9 mouse cellular contexts compared by ENCODE assay signal in genomic region chr3:144412538-144413272, GRCm38 (mm10).
DNase-seq lines count a peak whose midpoint lies in the region; ATAC-seq lines count a peak whose summit lies in the region.
"Had no signal": no experiment of that assay in that cellular context is flagged by ENCODE, and none has a peak within 500 bp of the region (broad histone marks: within the 10 kb centered on the region; RNA-seq: fewer than 3 reads in every experiment).

No protein-coding gene starts in this region.

- no peak for DNase-seq in lung, postnatal 25 days (ENCODE audit: low spot score)
- peak; percentile 92 for DNase-seq in midbrain, embryonic 11.5 days (ENCODE audit: low spot score, missing footprints)
- DNase-seq in thymus, postnatal 4 days: peak; percentile 62
- no peak for DNase-seq in cerebellum, adult 11 months
- no peak for DNase-seq in cerebellum, adult 18-20 months
- no peak for DNase-seq in cerebellum, postnatal 10 days
- DNase-seq: adrenal gland, adult 2 months had no signal

- ATAC-seq in lung, embryonic 15.5 days (ENCODE audit: borderline replicate concordance, extremely low read depth, low FRiP score, low TSS enrichment): 0 out of 2 replicates have a peak, but pooled peaks have one; percentile 29
- peak; percentile 57 for ATAC-seq in forebrain, embryonic 16.5 days
- ATAC-seq in midbrain, embryonic 11.5 days (ENCODE audit: low FRiP score): peak; percentile 86

- H3K9me3 ChIP-seq in lung, embryonic 15.5 days: no peaks in the 10 kb centered on the region
- no peaks in the 10 kb centered on the region for H3K9me3 ChIP-seq in forebrain, embryonic 16.5 days (ENCODE audit: control insufficient read depth, low read length)
- H3K9me3 ChIP-seq in midbrain, embryonic 11.5 days (ENCODE audit: control insufficient read depth, low read length): no peaks in the 10 kb centered on the region

- H3K4me1 ChIP-seq in lung, embryonic 15.5 days: peaks cover 18% of the 10 kb centered on the region
- peaks cover 22% of the 10 kb centered on the region for H3K4me1 ChIP-seq in forebrain, embryonic 16.5 days (replicated peaks; ENCODE audit: control insufficient read depth, insufficient read depth, low read length)
- peaks cover 23% of the 10 kb centered on the region for H3K4me1 ChIP-seq in midbrain, embryonic 11.5 days (ENCODE audit: control insufficient read depth, insufficient read depth, low read length)

- no peak overlapping the region for H3K4me3 ChIP-seq in lung, embryonic 15.5 days
- no peak overlapping the region for H3K4me3 ChIP-seq in forebrain, embryonic 16.5 days (replicated peaks; ENCODE audit: low read length)
- H3K4me3 ChIP-seq in midbrain, embryonic 11.5 days (ENCODE audit: low read depth, low read length): no peak overlapping the region

- peak overlapping the region; percentile 27; the same call in 1 of the 2 replicates for H3K4me2 ChIP-seq in lung, embryonic 15.5 days
- H3K4me2 ChIP-seq in forebrain, embryonic 16.5 days (ENCODE audit: low read length): peak overlapping the region; percentile 25
- H3K4me2 ChIP-seq in midbrain, embryonic 11.5 days: peak overlapping the region; percentile 29

- 8% methylated on average over 10 of the region's 10 CpGs for WGBS in lung, embryonic 15.5 days
- 3% methylated on average over 10 of the region's 10 CpGs for WGBS in forebrain, embryonic 16.5 days
- WGBS in midbrain, embryonic 11.5 days: 2% methylated on average over 10 of the region's 10 CpGs

- H3K9ac ChIP-seq in lung, embryonic 15.5 days: no peak overlapping the region
- H3K9ac ChIP-seq in forebrain, embryonic 16.5 days (replicated peaks; ENCODE audit: low read depth, low read length): peak overlapping the region; percentile 35; the same call in 1 of the 2 replicates
- no peak overlapping the region for H3K9ac ChIP-seq in midbrain, embryonic 11.5 days (ENCODE audit: low read length)

- H3K27me3 ChIP-seq in lung, embryonic 15.5 days: no peaks in the 10 kb centered on the region
- H3K27me3 ChIP-seq in forebrain, embryonic 16.5 days (replicated peaks; ENCODE audit: control insufficient read depth, insufficient read depth, low read length): no peaks in the 10 kb centered on the region
- no peaks in the 10 kb centered on the region for H3K27me3 ChIP-seq in midbrain, embryonic 11.5 days (ENCODE audit: control insufficient read depth, insufficient read depth, low read length)

- H3K36me3 ChIP-seq in lung, embryonic 15.5 days: no peaks in the 10 kb centered on the region
- H3K36me3 ChIP-seq in forebrain, embryonic 16.5 days (ENCODE audit: control insufficient read depth, insufficient read depth): no peaks in the 10 kb centered on the region
- H3K36me3 ChIP-seq in midbrain, embryonic 11.5 days (ENCODE audit: control insufficient read depth, insufficient read depth, low read length): no peaks in the 10 kb centered on the region

- H3K27ac ChIP-seq in lung, embryonic 15.5 days: no peak overlapping the region
- peak overlapping the region; percentile 68 for H3K27ac ChIP-seq in forebrain, embryonic 16.5 days (ENCODE audit: low read length)
- H3K27ac ChIP-seq in midbrain, embryonic 11.5 days (ENCODE audit: low read depth, low read length): no peak overlapping the region

Comparison
In these comparisons a context has a peak if more than half of its experiments do, and no peak if none do; other contexts are left out.
1. ATAC-seq: peak in every context shown above with its lines; median percentile 86 in midbrain, embryonic 11.5 days; 57 in forebrain, embryonic 16.5 days; 29 in lung, embryonic 15.5 days.
2. DNase-seq: peak in midbrain, embryonic 11.5 days (single experiment) and thymus, postnatal 4 days (single experiment); none in lung, postnatal 25 days (single experiment), cerebellum, adult 11 months (single experiment), cerebellum, adult 18-20 months (0 of 2) and cerebellum, postnatal 10 days (0 of 2).
3. Peak in every context shown above with its lines, with median percentiles within 50 percentile points of each other: H3K4me2 ChIP-seq.